Mouse (Mus musculus) kidney, postnatal 0 days (tissue): Measurements from ENCODE around the gene Papolb. TPM values are rescaled to one million over a fixed set of nuclear protein-coding genes. Genes with fewer than 3 reads are reported as not detected.

Experiments
- ATAC-seq: fragments of 200-750 bp; cut with Nextera tagmentation; replicated peaks from 2 replicates; pipeline ENCODE4 v1.8.0; 2017; ENCODE audit warnings: low read depth, moderate number of reproducible peaks, moderate TSS enrichment, moderate library complexity; ENCODE audit not compliant: low FRiP score
- DNase-seq: peaks from one replicate; pipeline ENCODE4 v3.0.0-alpha.2; 2016; ENCODE audit warnings: low spot score
- H3K27ac ChIP-seq: fragments of 300-500 bp; sonication (generic); 2 replicates; pipeline ENCODE4 v1.5.1; 2014; ENCODE audit warnings: mild to moderate bottlenecking
- H3K27me3 ChIP-seq: fragments of 300-500 bp; sonication (generic); 2 replicates; pipeline ENCODE4 v1.6.1; 2014; ENCODE audit warnings: low read length, mixed read lengths; ENCODE audit not compliant: insufficient read depth
- H3K36me3 ChIP-seq: fragments of 300-500 bp; sonication (generic); 2 replicates; pipeline ENCODE4 v1.6.1; 2014; ENCODE audit warnings: low read length, mixed read lengths; ENCODE audit not compliant: insufficient read depth
- H3K4me1 ChIP-seq: fragments of 300-500 bp; sonication (generic); replicated peaks from 2 replicates; pipeline ENCODE4 v1.6.1; 2014; ENCODE audit warnings: antibody characterized with exemption, low read length, mixed read lengths; ENCODE audit not compliant: insufficient read depth
- H3K4me2 ChIP-seq: fragments of 300-500 bp; sonication (generic); 2 replicates; pipeline ENCODE4 v1.6.1; 2014; ENCODE audit warnings: mild to moderate bottlenecking, low read length, moderate library complexity, mixed read lengths
- H3K4me3 ChIP-seq: fragments of 300-500 bp; sonication (generic); replicated peaks from 2 replicates; pipeline ENCODE4 v1.5.1; 2014; ENCODE audit warnings: low read depth, low read length
- H3K9ac ChIP-seq: fragments of 300-500 bp; sonication (generic); 2 replicates; pipeline ENCODE4 v1.6.1; 2014; ENCODE audit warnings: low read depth, low read length
- H3K9me3 ChIP-seq: fragments of 300-500 bp; sonication (generic); replicated peaks from 2 replicates; pipeline ENCODE4 v1.6.1; 2016; ENCODE audit warnings: low read length, inconsistent platforms, mixed read lengths
- CTCF ChIP-seq: IDR thresholded peaks from 2 replicates; pipeline ENCODE4 v1.5.1; 2016; ENCODE audit warnings: antibody characterized with exemption, low read depth, mild to moderate bottlenecking, moderate library complexity
- WGBS: fragments of 180-500 bp; shearing (Covaris S2); extraction: QIAGEN DNeasy Blood & Tissue Kit; methylation state at CpG from one replicate; pipeline ENCODE4 v1.1.7; 2014; 5-methylcytosine and 5-hydroxymethylcytosine counted together
- polyA plus RNA-seq: library from polyadenylated mRNA; unstranded; fragments of >200 nt; fragmentation: Nextera tagmentation; extraction: Ambion mirVana; gene quantifications from 2 replicates; pipeline ENCODE4 v1.2.1, GENCODE M21; 2015

Papolb gene
- polyA plus RNA-seq, 1 experiment from 2014 or later = 0.14 TPM

DNA sequence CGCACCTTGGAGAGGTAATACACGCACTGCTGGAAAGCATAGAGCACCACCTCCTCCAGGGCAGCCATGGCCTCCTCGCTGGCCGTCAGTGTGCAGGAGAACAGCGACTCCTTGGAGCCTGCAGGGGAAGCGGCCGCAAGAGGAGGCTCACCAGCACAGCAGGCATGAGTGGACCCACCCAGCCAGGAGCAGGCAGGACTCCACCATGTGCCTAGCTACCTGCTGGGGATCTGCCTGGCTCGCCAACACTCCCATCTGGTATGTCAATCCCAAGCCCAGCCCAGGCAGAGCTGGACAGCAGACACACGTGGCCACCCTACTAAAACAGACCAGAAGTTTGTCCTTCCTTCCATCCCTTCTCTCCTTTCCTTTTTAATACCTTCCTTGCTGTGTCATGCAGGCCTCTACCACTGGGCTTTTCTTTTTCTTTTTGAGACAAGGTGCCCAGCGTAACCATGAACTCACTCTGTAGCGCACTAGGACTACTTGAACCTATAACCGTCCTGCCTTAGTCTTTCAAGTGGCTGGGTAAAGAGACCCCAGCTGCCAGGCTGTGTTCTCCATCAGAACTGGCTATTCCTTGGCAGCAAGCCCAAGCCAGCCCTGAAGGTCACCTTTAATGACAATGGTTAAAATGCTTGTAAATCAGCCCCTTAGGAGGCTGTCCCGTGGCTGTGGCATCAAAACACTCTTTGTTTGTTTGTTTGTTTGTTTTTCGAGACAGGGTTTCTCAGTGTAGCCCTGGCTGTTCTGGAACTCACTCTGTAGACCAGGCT is 34.4 kb downstream of the Papolb start:
- Histone ChIP-seq H3K9me3 (no peaks in the 10 kb centered on the region), H3K36me3 (no peaks in the 10 kb centered on the region), H3K4me2 (no peak overlapping the region), H3K27ac (no peak overlapping the region), H3K4me1 (no peaks in the 10 kb centered on the region; the same call in 1 of the 2 replicates), H3K27me3 (no peaks in the 10 kb centered on the region), H3K4me3 (no peak overlapping the region), H3K9ac (no peak overlapping the region)
- 59% methylated on average over 14 of the region's 14 CpGs for whole genome bisulfite sequencing
- ATAC-seq (no peak), DNase-seq (no peak)
- no peak for TF ChIP-seq CTCF

GRCm38 (mm10) chr5:142493307-142493706 is 36.6 kb downstream of the Papolb start:
- Histone ChIP-seq H3K27me3 (no peaks in the 10 kb centered on the region), H3K9me3 (no peaks in the 10 kb centered on the region), H3K36me3 (no peaks in the 10 kb centered on the region), H3K4me3 (no peak overlapping the region), H3K27ac (no peak overlapping the region), H3K4me1 (no peaks in the 10 kb centered on the region; the same call in 1 of the 2 replicates), H3K9ac (no peak overlapping the region), H3K4me2 (no peak overlapping the region)
- ATAC-seq = no peak
- no peak for TF ChIP-seq CTCF
- DNase-seq = no peak
- 82% methylated on average over 3 of the region's 3 CpGs for WGBS

- WGBS = 76% methylated on average over 9 of the region's 9 CpGs
- H3K36me3 ChIP-seq = no peaks in the 10 kb centered on the region
- no peak for ATAC-seq
These were observed 39.7 kb downstream of the Papolb start for GRCm38 (mm10) chr5:142489955-142490707.

DNA sequence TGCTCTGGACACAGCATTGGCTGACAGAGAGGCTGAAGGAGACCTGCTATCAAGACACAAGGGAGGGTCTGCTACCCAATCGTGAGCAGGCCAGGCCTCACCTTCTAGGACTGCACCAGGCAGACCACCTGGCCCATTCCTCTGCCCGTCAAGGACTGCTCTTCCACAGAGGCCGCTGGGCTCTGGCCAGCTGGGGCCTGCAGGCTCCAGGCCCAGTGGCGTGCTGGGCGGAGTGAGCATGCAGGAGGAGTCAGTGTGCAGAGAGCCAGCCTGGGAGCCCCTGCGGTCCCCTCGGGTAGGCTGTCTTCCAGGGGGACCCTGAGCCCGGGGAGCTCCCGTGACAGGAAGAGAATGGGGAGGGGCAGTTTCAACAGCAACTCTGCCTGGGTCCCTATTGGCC is 43.2 kb downstream of the Papolb start:
- Histone ChIP-seq H3K27me3 (no peaks in the 10 kb centered on the region), H3K9ac (no peak overlapping the region), H3K4me1 (no peaks in the 10 kb centered on the region), H3K4me3 (no peak overlapping the region), H3K4me2 (no peak overlapping the region), H3K9me3 (no peaks in the 10 kb centered on the region), H3K36me3 (no peaks in the 10 kb centered on the region), H3K27ac (no peak overlapping the region)
- no peak for TF ChIP-seq CTCF
- ATAC-seq = no peak
- DNase-seq = no peak
- 59% methylated on average over 9 of the region's 9 CpGs for WGBS

More at GRCm38 (mm10) chr5:142489955-142490707, 39.7 kb downstream of the Papolb start:
- H3K4me3 ChIP-seq = no peak overlapping the region
- H3K27me3 ChIP-seq = no peaks in the 10 kb centered on the region
- no peak for TF ChIP-seq CTCF
- no peaks in the 10 kb centered on the region for H3K9me3 ChIP-seq
- DNase-seq = no peak
- no peak overlapping the region for H3K9ac ChIP-seq
- H3K4me2 ChIP-seq = no peak overlapping the region
- H3K4me1 ChIP-seq = no peaks in the 10 kb centered on the region; the same call in 1 of the 2 replicates
- H3K27ac ChIP-seq = no peak overlapping the region

DNA sequence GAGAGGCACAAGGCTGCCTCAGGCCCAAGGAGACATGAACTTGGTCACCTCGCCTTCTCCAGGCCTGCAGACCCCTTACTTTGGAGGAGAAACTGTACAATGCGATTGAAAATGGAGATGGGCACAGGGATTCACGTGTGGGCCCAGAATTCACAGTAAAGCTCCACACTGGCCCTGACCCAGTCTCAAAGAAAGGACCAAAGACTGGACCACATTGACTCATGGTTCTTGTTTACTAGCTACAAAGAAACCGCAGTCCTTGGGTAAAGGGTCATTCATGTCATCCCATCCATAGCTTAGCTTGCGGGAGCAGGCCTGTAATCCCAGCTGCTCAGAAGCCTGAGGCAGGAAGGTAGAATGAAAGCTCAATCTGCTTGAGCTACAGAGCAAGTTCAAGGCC is 46.3 kb downstream of the Papolb start:
- ATAC-seq = no peak
- DNase-seq = no peak
- TF ChIP-seq CTCF = no peak
- no peak overlapping the region for H3K4me2 ChIP-seq
- no peak overlapping the region for H3K27ac ChIP-seq
- H3K9ac ChIP-seq = no peak overlapping the region
- no peaks in the 10 kb centered on the region for H3K4me1 ChIP-seq
- H3K9me3 ChIP-seq = no peaks in the 10 kb centered on the region
- 92% methylated on average over 5 of the region's 5 CpGs for WGBS
- H3K27me3 ChIP-seq = no peaks in the 10 kb centered on the region
- H3K4me3 ChIP-seq = no peak overlapping the region
- no peaks in the 10 kb centered on the region for H3K36me3 ChIP-seq

DNA sequence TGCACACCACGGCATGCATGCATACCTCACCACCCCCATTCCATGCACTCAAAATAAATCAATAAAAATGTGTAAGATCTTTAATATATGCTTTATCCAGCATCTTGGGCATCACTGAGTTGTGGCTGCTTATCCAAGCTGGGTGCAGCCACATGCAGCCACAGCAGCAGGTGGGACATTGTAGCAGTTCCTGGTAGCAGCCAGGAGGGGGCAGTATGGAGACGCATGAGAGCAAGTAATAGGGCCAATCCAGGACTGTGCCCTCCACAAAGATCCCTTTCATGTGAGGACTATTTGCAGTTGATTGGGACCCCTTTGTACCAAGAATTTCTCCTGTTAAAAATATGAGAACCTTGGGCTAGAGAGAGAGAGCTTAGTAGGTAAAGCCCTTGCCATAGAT is 47.4 kb downstream of the Papolb start:
- 66% methylated on average over 2 of the region's 2 CpGs for WGBS
- Histone ChIP-seq H3K4me2 (no peak overlapping the region), H3K4me1 (no peaks in the 10 kb centered on the region), H3K36me3 (no peaks in the 10 kb centered on the region), H3K27ac (no peak overlapping the region), H3K9ac (no peak overlapping the region), H3K4me3 (no peak overlapping the region), H3K9me3 (no peaks in the 10 kb centered on the region), H3K27me3 (no peaks in the 10 kb centered on the region)
- ATAC-seq (no peak), DNase-seq (no peak)
- peak; percentile 36; the same call in 1 of the 2 replicates for TF ChIP-seq CTCF
